Mouse (Mus musculus) mature B cell (primary cell): Measurements from ENCODE around the gene Ccnk.

ENCODE experiments used
- in situ Hi-C: fragments of 300-500 bp; cut with MboI; formaldehyde crosslinking; loops from 2 replicates; pipeline ENCODE4 v1.14.3; 2019

Ccnk gene

GRCm38 (mm10) chr12:108179321-108180266 lies at the start of gene Ccnk:
Gene Ccnk (plus strand): TSS chr12:108179579.
- in situ Hi-C loops = no loop called here

- in situ Hi-C loops = no loop called here
These were observed 46.8 kb upstream of the Ccnk start for GRCm38 (mm10) chr12:108132450-108133070.

GRCm38 (mm10) chr12:108133181-108133580 lies 46.2 kb upstream of the Ccnk start:
- in situ Hi-C loops = no loop called here

- in situ Hi-C loops = no loop called here
These were observed 43.7 kb upstream of the Ccnk start for GRCm38 (mm10) chr12:108135610-108136208.

- in situ Hi-C loops = no loop called here
These were observed 35.5 kb upstream of the Ccnk start for GRCm38 (mm10) chr12:108143624-108144498.

DNA sequence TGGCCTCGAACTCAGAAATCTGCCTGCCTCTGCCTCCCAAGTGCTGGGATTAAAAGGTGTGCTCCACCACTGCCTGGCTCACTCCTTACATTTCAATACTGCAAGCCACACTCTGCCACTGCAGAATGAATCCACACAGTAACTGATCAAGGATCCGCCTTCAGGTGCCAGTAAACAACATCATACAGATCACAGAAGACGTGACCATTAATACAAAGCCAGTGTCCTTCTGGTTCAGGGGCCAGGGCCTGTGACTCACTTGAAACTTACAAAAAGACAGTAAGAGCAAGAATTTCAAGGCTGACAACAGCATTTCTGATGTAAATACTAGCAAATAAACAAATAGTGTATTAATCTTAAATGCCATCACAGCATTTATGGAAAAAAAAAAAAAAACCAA lies 34.2 kb upstream of the Ccnk start:
- in situ Hi-C loops = no loop called here

GRCm38 (mm10) chr12:108149764-108150163 lies 29.6 kb upstream of the Ccnk start:
- in situ Hi-C loops = no loop called here

GRCm38 (mm10) chr12:108152743-108153142 lies 26.6 kb upstream of the Ccnk start:
- in situ Hi-C loops = no loop called here

- in situ Hi-C loops = no loop called here
These were observed 19.5 kb upstream of the Ccnk start for GRCm38 (mm10) chr12:108159863-108160262.

- in situ Hi-C loops = no loop called here
These were observed 17.3 kb upstream of the Ccnk start for GRCm38 (mm10) chr12:108162036-108162435.

- in situ Hi-C loops = no loop called here
These were observed 15.7 kb upstream of the Ccnk start for GRCm38 (mm10) chr12:108163706-108164105.

GRCm38 (mm10) chr12:108168909-108169308 lies 10.5 kb upstream of the Ccnk start:
- in situ Hi-C loops = no loop called here

DNA sequence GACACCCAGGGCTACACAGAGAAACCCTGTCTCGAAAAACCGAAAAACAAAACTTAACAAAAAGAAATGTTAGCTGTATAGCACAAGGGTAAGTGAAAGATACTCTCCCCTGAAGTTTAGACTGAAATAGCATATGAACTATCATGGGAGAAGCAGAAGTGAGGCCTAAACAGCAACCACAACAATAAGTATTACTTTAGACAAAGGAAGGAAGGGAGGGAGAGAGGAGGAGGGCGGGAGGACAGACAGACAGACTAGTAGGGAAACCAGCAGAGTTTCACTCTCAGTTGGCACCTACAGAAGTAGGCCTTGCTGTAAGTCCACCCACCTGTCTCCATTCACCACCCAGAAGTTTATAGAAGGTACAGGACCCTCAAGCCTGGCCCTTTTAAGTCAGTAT lies 8.9 kb upstream of the Ccnk start:
- in situ Hi-C loops = no loop called here

DNA sequence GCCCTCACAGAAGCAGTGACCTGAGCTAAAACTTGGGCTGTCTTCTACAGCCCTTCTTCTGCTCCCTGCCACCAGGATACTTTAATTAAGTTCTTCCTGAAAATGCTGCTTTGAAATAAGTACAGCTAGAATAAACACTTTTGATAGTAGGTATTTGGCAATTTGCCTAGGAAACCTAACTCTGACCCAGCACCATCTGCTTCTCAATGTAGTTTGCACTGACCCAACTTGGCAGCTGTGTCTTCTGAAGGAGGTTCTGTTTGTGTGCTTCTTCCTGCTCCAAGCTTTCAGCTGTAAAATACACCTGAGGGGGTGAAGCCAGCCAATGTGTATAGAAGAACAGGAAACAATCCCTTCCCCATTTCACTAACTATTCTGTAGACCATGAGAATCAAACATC lies 8.0 kb upstream of the Ccnk start:
- in situ Hi-C loops = no loop called here

- in situ Hi-C loops = no loop called here
These were observed 6.7 kb upstream of the Ccnk start for GRCm38 (mm10) chr12:108172639-108173038.

- in situ Hi-C loops = no loop called here
These were observed 4.5 kb upstream of the Ccnk start for GRCm38 (mm10) chr12:108174606-108175505.

GRCm38 (mm10) chr12:108176366-108176765 lies 3.0 kb upstream of the Ccnk start:
- in situ Hi-C loops = no loop called here

DNA sequence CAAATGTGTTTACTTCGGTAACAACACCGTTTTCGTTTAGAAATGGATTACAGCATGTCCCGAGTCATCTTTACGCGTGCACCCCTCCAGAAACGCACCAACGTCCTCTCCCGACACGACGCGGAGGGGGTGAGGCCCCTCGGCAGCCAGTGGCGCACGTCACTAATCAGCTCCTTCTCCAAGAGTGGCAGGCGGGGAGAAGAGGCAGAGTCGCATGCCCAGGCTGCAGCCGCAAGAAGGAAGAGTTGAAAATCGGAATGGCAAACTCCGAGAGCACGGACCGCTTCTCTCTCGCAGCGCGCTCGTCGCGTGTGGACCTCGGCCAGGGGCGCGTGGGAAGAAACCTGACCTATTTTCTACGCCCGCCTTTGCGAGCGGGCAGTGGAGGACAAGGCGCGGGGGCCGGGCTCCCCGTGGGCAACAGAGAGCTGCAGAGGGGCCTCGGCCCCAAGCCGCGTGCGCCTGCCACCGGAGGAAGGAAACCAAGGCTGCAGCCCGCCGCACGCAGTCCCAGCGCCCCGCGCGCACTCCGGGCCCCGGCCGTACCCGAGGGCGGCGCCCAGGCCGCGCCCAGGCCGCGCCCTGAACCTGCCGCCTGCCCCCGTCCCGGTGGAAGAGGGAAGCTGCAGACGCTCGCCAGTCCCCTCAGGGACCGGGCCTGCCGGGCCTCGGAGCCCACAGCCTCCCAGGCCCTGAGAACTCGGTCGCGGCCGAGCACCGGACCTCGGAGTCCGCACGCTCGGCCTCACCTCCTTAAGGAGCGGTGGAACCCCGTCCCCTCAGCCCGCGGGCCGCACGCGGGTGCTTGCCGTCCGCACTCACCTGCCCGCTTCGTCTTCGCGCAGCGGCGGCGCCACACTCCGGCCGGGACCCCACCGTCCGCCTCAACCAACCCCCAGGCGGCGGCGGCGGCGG lies 791 bp upstream of the Ccnk start:
- in situ Hi-C loops = no loop called here

GRCm38 (mm10) chr12:108179246-108179320 lies 296 bp upstream of the Ccnk start, which contains the start of gene Setd3:
Gene Setd3 (minus strand): TSS chr12:108179314.
- in situ Hi-C loops = no loop called here

GRCm38 (mm10) chr12:108181716-108182115 lies 2.3 kb downstream of the Ccnk start:
- in situ Hi-C loops = no loop called here
